Mouse (Mus musculus) gastrocnemius, adult 2 months (tissue): ENCODE data around the gene Ssbp1. TPM values are rescaled to one million over a fixed set of nuclear protein-coding genes. Genes with fewer than 3 reads are reported as not detected.

Source experiments
- DNase-seq: peaks from one replicate; pipeline ENCODE4 v3.0.0; 2022
- H3K27ac ChIP-seq: fragments of 200-600 bp; 2 replicates; pipeline ENCODE4 v1.8.1; 2022; ENCODE audit warnings: mild to moderate bottlenecking
- H3K4me3 ChIP-seq: fragments of 200-600 bp; 2 replicates; pipeline ENCODE4 v1.8.1; 2022; ENCODE audit warnings: mild to moderate bottlenecking, moderate library complexity
- CTCF ChIP-seq: fragments of 200-600 bp; IDR thresholded peaks from 2 replicates; pipeline ENCODE4 v1.8.1; 2022; ENCODE audit warnings: antibody characterized with exemption, mild to moderate bottlenecking, moderate library complexity
- intact Hi-C: fragments of 180-260 bp; cut with DNase I; formaldehyde crosslinking; loops from one replicate; pipeline ENCODE4 v1.15.1; 2025
- long read RNA-seq, 2 experiments: library from polyadenylated mRNA; stranded (forward); transcript quantifications; one replicate each; pipeline ENCODE4 v2.0.0; 2021
- total RNA-seq, 2 experiments: library from RNA; stranded (reverse); gene quantifications; 2 replicates each; pipeline ENCODE4 v1.2.3; 2021

Gene Ssbp1
- total RNA-seq, result 10 to 100 TPM; 24.7 to 29.6 TPM
- long read RNA-seq, experiment 1, full-length matches to known transcripts, result 61 of 137 reads
- long read RNA-seq, experiment 1, partial matches to known transcripts, result 71 of 137 reads
- long read RNA-seq, experiment 1, other reads (novel, unspliced or antisense), result 5 of 137 reads
- long read RNA-seq, experiment 2, full-length matches to known transcripts, result 56 of 159 reads
- long read RNA-seq, experiment 2, partial matches to known transcripts, result 99 of 159 reads
- long read RNA-seq, experiment 2, other reads (novel, unspliced or antisense), result 4 of 159 reads

DNA sequence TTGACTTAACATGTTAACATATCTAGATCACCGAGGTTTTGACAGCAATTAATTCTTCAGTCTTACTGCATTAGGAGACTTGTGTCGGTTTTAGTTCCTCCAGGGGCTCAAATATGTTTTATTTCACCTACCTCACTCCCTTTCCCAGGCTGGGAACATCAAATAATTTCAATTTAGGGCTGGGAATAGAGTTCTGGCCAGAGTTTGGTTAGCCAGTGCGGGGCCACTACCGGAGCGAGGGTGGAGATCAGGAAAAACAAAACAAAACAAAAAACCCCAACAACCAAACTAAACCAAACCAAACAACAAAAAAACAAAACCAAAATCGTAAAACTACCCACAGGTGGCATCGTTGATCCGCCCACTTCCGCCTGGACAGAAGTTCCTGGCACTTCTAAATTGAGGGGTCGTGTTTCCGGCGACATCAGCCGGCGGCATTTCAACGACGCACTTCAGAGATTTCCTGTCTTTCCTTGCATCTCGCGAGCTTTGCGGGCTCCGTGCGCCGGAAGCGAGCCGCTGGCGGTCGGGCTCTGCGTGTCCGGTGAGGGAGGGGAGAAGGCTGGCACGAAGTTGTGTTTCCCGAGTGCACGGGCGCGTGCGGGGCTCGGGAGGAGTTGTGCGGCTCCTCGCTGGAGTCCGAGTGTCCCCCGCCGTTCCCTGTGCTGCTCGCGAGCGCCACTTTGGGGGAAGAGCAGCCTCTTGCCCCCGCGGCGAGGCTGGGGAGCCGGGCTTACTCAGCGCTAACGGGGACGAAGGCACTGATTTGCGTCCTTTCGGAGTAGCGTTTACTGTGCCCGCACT lies at the start of gene Ssbp1:
Gene Ssbp1, plus strand, starts transcription at position 437 of the 804 bp plus-strand sequence.
- Histone ChIP-seq H3K27ac (peak within 1 kb of the TSS; percentile 95), H3K4me3 (peak within 1 kb of the TSS; percentile 90)
- peak; percentile 95 for DNase-seq
- intact Hi-C loops, result loop anchor here (2.0 kb wide), 1 partner anchor 146 kb away; the partner anchor contains the start of gene Agk
- peak; percentile 24; the same call in 1 of the 2 replicates for TF ChIP-seq CTCF

DNA sequence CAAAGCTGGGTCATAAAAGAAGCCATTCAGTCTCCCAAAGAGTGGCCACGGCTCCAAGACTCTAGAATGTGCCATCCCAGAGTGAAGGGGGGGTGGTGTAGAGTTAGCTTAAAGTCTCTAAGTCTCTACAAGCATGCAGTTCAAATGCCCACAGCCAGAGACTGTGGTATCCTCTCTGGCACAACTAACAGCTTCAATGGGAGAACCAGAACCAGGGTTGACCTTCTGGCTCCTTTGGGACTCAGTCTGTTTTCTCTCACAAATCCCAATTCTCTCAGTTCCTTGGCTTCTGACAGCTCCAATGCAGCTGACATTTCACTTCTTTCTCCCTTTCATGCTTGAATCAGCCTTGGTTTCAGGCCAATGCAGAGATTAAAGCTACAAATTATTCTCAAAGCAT lies 48.1 kb upstream of the Ssbp1 start:
- intact Hi-C loops, result no loop called here
- DNase-seq, result no peak
- no peak overlapping the region for H3K27ac ChIP-seq
- TF ChIP-seq CTCF, result no peak
- no peak overlapping the region for H3K4me3 ChIP-seq

DNA sequence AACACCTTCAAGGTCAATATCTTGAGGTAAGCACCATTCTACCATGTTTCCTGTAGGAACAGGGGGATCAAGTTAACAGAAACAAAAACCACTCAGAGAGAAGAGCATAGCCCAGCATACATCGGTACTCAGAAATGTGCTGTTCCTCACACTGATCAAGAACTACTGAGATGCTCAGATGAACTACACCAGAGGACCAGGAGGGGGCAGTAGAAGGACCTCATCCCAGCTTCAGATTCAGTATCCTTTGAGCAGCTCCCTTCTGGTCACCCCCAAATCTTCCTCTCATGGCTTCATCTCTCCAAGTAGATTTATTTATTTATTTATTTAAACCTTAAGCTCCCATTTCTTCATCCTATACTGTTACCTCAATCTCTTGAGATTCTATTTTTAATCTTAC lies 47.4 kb upstream of the Ssbp1 start:
- 0 out of 2 replicates have a peak overlapping the region, but pooled peaks have one; percentile 17 for H3K27ac ChIP-seq
- no peak for DNase-seq
- TF ChIP-seq CTCF, result peak; percentile 65
- no peak overlapping the region for H3K4me3 ChIP-seq
- intact Hi-C loops, result no loop called here

DNA sequence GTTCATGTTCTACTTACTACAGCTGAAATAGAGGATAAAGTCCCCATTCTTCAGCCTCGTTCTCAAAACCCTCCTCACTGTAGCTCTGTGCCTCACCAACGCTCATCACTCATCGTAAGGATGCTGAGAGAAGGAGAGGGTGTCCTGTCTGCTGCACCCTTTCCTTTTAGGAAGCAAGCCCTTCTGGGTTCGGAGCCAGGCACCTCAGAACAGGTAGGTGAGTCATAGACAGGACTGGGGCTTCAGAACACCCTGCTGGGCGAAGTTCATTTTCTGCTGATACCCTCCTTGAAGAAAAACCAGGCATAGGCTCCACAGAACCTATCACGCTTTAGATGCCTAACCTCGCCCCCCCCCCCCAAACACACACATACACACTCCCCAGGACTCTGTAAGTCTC lies 43.7 kb upstream of the Ssbp1 start:
- no peak for TF ChIP-seq CTCF
- no peak overlapping the region for H3K4me3 ChIP-seq
- intact Hi-C loops, result no loop called here
- no peak overlapping the region for H3K27ac ChIP-seq
- DNase-seq, result no peak

DNA sequence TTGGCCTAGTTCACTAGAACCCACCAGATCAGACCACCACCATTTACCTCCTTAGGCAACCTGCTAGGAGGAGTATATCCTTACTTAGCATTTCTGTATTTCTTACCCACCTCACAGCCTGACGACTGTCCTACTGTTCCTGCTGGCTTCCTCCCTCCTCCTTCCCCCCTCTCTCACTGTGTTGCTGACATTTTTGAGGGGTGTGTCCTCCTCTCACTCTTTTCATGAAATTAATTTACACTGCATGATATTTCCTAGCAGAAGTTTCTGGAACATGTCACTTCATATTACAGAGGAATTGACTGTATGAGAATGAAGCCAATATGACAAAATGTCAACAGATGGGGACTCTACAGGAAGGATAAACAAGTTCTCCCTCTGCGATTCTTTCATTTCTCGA lies 42.5 kb upstream of the Ssbp1 start:
- no peak for DNase-seq
- intact Hi-C loops, result no loop called here
- TF ChIP-seq CTCF, result no peak
- Histone ChIP-seq H3K27ac (no peak overlapping the region), H3K4me3 (no peak overlapping the region)

DNA sequence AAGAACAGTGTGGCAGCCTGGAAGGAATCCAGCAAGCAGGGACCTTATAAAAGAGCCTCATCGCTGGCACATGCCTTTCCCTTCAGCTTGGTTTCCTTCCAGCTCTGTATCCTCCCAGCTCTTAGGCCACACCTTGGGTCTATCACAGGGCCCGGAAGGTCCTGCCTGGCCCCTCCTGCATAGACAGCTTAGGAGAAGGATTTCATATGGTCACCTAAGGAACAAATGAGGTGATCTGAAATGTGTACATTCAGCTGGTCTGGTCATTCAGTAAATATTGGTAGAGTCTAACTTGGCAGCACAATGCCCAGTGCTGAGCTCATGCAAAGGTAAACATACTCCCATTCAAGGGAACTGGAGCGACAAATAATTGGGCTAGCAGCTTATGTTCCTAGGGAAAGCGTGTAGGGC lies 41.6 kb upstream of the Ssbp1 start:
- no peak overlapping the region for H3K27ac ChIP-seq
- H3K4me3 ChIP-seq, result no peak overlapping the region
- intact Hi-C loops, result no loop called here
- TF ChIP-seq CTCF, result no peak
- no peak for DNase-seq

DNA sequence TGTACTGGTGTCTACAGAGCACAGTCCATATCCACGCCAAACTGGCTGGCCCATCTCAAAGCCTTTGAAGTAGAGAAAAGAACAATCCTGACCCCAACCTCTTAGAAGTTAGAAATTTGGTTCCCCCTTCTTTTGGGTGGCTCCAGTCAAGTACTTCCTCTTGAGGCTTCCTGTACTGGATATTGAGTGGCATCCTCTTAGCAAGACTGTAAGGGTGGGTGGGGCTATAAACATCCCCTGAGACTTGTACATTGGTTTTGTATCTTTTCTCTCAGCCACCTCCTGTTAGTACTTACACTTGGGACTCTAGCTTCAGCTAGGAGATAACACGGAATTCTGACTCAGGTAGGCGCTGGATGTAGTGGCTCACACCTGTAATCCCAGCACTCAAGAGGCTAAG lies 40.9 kb upstream of the Ssbp1 start:
- intact Hi-C loops, result no loop called here
- H3K27ac ChIP-seq, result no peak overlapping the region
- no peak for TF ChIP-seq CTCF
- no peak overlapping the region for H3K4me3 ChIP-seq
- DNase-seq, result no peak

DNA sequence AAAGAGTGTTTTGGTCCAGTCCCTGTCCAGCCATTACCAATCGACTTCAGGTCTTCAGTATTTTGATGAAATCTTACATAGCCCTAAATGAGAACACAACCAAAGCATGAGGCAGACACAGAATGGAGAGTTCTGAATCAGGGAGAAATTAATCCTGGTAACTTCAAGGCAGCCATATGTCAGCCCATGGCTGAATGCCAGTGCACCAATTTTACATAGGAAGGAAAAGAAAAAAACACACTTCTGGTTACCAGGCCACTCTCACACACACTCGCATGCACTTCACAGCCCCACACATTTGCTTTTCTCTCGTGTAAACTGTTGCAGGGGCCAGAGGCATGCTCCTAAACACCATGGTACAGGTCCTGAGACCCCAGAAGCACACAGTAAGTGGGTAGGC lies 40.3 kb upstream of the Ssbp1 start:
- no peak for DNase-seq
- H3K4me3 ChIP-seq, result no peak overlapping the region
- no peak for TF ChIP-seq CTCF
- intact Hi-C loops, result no loop called here
- no peak overlapping the region for H3K27ac ChIP-seq

DNA sequence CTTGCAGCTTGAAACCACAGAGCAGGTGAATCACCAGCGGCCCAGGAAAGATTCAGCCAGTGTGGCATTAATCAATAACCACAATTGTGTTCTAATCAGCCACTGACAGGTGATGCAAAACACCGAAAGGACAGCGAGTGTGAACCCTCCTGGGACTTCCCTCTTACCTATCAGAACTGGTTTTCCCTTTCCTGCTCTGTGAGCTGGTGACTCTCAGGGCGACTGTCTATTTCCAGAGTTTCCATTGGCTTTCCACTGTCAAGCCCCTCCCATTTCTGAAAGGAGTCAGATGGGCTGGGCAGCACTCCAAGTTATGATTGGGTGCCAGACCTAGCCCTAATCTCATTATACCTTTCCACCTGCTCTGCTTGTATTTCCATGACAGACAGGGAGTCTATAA lies 39.8 kb upstream of the Ssbp1 start:
- Histone ChIP-seq H3K27ac (no peak overlapping the region), H3K4me3 (no peak overlapping the region)
- TF ChIP-seq CTCF, result no peak
- no peak for DNase-seq
- intact Hi-C loops, result no loop called here

DNA sequence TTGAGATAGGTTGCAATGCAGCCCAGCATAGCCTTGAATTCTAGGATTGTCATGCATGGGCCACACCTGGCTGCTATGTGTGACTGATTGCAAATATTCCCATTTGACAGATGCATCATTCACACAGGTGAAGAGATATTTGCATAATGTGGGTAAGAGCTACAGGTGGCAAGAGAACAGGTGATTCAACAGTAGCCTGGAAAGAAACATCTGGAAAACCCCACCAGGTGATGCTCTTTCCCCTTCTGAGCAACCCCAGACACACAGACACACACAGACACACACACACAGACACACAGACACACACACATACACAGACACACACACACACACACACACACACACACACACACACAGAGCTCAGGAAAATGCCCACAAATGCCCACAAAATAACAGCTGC lies 39.3 kb upstream of the Ssbp1 start:
- Histone ChIP-seq H3K27ac (no peak overlapping the region), H3K4me3 (no peak overlapping the region)
- no peak for TF ChIP-seq CTCF
- no peak for DNase-seq
- intact Hi-C loops, result no loop called here

DNA sequence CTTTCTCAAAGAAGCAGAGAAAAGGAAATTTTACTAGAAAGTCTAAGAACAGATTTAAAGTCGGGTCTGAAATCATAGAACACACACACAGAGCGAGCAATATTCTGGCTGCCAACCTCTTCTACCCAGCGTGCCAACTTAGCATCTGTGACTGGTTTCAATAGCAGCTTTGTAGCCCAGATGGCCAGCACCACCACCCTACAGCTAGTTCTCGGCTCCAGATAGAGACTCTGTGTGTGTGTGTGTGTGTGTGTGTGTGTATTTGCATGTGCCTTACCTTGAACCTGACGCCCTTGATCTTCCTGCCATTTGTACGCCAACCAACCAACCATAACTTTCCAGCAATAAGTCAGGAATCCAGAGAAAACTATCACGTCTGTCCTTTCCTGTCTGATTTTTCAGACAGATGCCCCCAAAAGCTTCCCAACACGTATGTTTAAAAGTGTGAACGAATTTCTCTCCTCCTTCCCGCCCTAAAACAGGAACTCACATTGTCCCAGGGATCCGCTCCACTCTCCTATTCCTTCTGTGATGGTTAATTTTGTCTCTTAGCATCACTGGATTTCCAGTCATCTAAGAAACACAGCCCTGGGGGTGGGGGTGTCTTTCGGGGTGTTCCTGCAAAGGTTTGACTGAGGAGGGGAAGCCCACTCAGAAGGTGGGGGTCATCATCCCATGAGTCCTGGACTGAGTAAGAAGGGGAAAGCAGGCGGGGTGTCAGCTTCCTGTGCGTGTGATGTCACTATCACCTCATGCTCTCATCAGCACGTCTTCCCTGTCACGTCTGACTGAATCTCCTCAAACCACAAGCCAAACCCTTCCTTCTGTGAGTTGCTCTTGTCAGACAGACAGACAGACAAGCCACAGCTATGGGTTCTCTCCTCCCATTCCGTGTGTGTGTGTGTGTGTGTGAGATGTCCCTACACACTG lies 38.5 kb upstream of the Ssbp1 start:
- intact Hi-C loops, result no loop called here
- TF ChIP-seq CTCF, result no peak
- DNase-seq, result no peak
- Histone ChIP-seq H3K4me3 (no peak overlapping the region), H3K27ac (no peak overlapping the region)

DNA sequence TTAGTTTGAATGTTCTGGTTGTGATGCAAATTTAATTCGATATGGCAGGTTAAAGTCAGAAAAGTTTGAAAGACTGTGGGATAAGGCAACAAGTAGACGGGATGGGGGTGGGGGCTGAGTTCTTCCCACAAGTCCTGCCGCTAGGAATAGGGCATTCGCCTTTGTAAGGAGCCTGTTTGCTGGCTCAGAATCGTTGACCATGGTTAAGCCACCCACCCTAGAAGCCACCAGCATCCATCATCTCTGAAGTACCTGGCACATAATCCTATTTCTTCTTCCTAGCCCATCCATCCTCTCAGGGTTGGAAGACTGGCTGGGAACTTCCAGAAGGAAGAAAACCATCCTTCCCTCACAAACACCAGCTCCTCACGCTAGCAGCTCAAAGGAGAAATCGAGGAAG lies 36.5 kb upstream of the Ssbp1 start:
- no peak for DNase-seq
- intact Hi-C loops, result no loop called here
- no peak for TF ChIP-seq CTCF
- peak overlapping the region; percentile 83 for H3K4me3 ChIP-seq
- H3K27ac ChIP-seq, result no peak overlapping the region
